Mouse (Mus musculus) testis, adult 2 months (tissue): ENCODE results near the gene Myh7b.

Experiments used
- CTCF ChIP-seq: fragments of 200-500 bp; IDR thresholded peaks from 2 replicates; pipeline ENCODE4 v1.5.1; 2012; ENCODE audit warnings: low read depth, mild to moderate bottlenecking, inconsistent platforms, low read length, moderate library complexity; ENCODE audit not compliant: control insufficient read depth, insufficient read depth, insufficient replicate concordance
- POLR2A ChIP-seq: fragments of 200-500 bp; IDR thresholded peaks from 2 replicates; pipeline ENCODE4 v1.6.1; 2012; ENCODE audit warnings: low read depth, mild to moderate bottlenecking, inconsistent platforms, low read length, moderate library complexity; ENCODE audit not compliant: control insufficient read depth

- TF ChIP-seq CTCF (no peak), POLR2A (no peak)
Observed at GRCm38 (mm10) chr2:155633121-155633520, 22.1 kb downstream of the Myh7b start.
